Mouse (Mus musculus): Measurements from ENCODE around the gene Sh3pxd2a. TPM values are rescaled to one million over a fixed set of nuclear protein-coding genes. Genes with fewer than 3 reads are reported as not detected.

Gene Sh3pxd2a
- polyA plus RNA-seq, 1 experiment from 2014 or later, result 0.65 TPM

DNA sequence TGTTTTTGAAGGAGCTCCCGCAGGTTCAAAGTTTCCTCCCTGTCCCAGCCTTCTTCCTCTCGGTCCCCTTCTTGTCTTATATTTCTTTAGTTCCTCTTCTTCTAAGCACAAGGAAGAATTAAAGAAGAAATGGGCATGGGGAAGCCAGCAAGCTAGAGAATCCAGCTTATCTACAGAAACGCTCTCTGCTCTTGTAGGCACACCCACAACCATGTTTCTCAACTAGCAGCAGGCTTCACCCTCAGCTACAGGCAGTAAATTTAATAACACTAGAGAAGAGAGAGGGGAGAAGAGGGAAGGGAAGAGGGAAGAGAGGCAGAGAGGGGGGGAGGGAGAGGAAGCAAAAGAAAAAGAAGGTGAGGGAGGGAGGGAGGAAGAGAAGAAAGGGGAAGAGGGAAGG, 44.0 kb upstream of the Sh3pxd2a start:
- ATAC-seq (ENCODE audit: low read depth), result no peak
- peaks cover 41% of the 10 kb centered on the region for H3K4me1 ChIP-seq (ENCODE audit: control insufficient read depth, low read depth, low read length)
- H3K27me3 ChIP-seq (ENCODE audit: control insufficient read depth, insufficient read depth, low read depth, low read length), result no peaks in the 10 kb centered on the region
- H3K9me3 ChIP-seq (replicated peaks; ENCODE audit: control insufficient read depth, low read length), result no peaks in the 10 kb centered on the region
- H3K9ac ChIP-seq (ENCODE audit: low read depth, low read length), result peak overlapping the region; percentile 7; the same call in 1 of the 2 replicates
- 11% methylated on average over 3 of the region's 3 CpGs for WGBS (ENCODE audit: insufficient replicate concordance)
- peak overlapping the region; percentile 3; the same call in 1 of the 2 replicates for H3K4me3 ChIP-seq (ENCODE audit: low read depth, low read length)
- no peaks in the 10 kb centered on the region for H3K36me3 ChIP-seq (ENCODE audit: control insufficient read depth, insufficient read depth)
- H3K4me2 ChIP-seq (ENCODE audit: low read depth, low read length), result peak overlapping the region; percentile 47
- H3K27ac ChIP-seq (ENCODE audit: low read length), result peak overlapping the region; percentile 10

DNA sequence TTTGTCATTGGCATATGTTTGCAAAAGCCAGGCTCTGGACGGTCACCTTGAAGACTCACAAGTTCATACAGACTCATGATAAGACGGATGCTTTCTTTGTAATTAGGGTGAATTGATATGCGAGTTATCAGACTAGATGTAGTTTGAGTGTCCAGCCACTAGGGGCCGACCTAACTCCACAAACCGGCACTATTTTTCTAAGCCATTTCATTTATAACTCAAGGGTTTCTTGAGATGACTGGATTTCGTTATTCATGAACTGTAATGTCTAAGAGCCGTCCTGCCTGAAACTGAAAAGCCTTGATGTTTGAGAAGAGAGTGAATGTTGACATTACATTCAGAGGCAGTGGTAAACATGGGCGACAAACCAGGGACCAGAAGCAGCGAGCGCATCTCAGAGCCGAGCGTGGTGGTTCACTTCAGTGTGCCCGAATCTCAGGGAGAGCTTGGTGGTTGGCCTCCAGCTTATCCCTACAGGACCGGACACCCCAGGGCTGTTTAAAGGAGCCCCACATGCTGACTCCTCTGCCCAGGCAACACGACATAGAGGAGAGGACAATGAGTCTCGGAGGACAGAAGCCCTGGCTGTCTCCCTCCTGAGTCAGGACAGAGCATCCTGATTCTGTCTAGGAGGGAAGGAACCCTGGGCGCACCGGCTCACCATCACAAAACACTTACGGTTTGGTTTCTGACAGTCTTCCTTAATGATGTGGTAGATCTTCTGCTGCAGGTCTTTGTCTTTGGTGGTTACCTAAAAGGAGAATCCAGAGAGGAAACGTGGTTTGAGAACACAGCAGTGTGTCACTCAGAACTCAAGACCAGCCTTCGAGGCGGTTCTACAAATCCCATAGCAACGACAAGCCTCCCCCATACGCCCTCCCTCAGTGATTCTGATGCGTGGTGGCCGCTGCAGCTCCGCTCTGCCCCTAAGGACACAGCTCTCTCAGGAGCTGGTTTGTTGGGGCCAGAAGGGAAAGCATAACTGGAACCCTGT, 43.2 kb upstream of the Sh3pxd2a start:
- H3K4me3 ChIP-seq (ENCODE audit: low read depth, low read length), result peak overlapping the region; percentile 3; the same call in 1 of the 2 replicates
- H3K27ac ChIP-seq (ENCODE audit: low read length), result peak overlapping the region; percentile 26
- peaks cover 41% of the 10 kb centered on the region for H3K4me1 ChIP-seq (ENCODE audit: control insufficient read depth, low read depth, low read length)
- H3K9me3 ChIP-seq (replicated peaks; ENCODE audit: control insufficient read depth, low read length), result no peaks in the 10 kb centered on the region
- no peaks in the 10 kb centered on the region for H3K36me3 ChIP-seq (ENCODE audit: control insufficient read depth, insufficient read depth)
- 27% methylated on average over 27 of the region's 27 CpGs for WGBS (ENCODE audit: insufficient replicate concordance)
- no peak overlapping the region for H3K9ac ChIP-seq (ENCODE audit: low read depth, low read length)
- H3K27me3 ChIP-seq (ENCODE audit: control insufficient read depth, insufficient read depth, low read depth, low read length), result no peaks in the 10 kb centered on the region
- H3K4me2 ChIP-seq (ENCODE audit: low read depth, low read length), result peak overlapping the region; percentile 47
- no peak for ATAC-seq (ENCODE audit: low read depth)

DNA sequence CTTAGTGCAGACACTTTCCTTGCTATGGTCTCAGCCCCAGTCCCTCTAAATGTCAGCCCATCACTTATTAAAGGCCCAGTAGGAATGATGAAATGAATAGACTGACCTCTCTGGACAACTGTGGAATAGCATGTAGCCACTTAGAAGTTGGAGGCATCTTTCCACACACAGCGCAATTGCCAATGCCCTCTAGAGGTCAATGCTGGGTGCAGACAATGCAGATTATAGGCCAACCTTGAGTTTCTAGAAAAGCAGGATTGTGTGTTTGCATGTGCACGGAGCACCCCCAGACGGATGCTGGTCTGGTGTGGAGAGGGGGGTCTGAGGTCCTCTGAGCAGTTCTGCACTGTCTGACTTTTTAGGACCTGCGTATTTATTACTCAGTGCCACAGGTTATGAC, 39.4 kb upstream of the Sh3pxd2a start:
- WGBS (ENCODE audit: insufficient replicate concordance), result 53% methylated on average over 4 of the region's 4 CpGs
- ATAC-seq (ENCODE audit: low read depth), result no peak
- H3K27ac ChIP-seq (ENCODE audit: low read length), result no peak overlapping the region
- H3K9ac ChIP-seq (ENCODE audit: low read depth, low read length), result no peak overlapping the region
- no peak overlapping the region for H3K4me3 ChIP-seq (ENCODE audit: low read depth, low read length)
- H3K9me3 ChIP-seq (replicated peaks; ENCODE audit: control insufficient read depth, low read length), result no peaks in the 10 kb centered on the region
- H3K36me3 ChIP-seq (ENCODE audit: control insufficient read depth, insufficient read depth), result no peaks in the 10 kb centered on the region
- H3K4me2 ChIP-seq (ENCODE audit: low read depth, low read length), result no peak overlapping the region
- no peaks in the 10 kb centered on the region for H3K27me3 ChIP-seq (ENCODE audit: control insufficient read depth, insufficient read depth, low read depth, low read length)
- H3K4me1 ChIP-seq (ENCODE audit: control insufficient read depth, low read depth, low read length), result peaks cover 14% of the 10 kb centered on the region

DNA sequence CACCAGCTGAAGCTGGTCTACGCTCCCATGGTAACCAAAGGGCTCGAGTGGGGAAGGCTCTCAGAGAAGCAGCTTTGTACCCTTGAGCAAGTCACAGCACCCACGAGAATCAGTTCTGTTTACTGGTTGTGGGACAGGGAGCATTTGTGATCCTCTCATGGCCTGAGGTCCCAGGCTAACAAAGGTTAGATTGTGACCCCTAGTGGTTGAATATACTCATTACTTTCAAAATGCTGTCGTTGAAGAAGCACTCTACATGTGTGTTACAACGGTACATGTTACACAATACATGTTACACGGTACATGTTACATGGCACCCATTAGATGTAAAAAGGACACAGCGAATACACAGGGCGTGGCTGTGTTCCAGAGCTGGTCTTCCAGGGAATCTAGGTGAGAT, 38.4 kb upstream of the Sh3pxd2a start:
- Histone ChIP-seq H3K27me3 (ENCODE audit: control insufficient read depth, insufficient read depth, low read depth, low read length) (no peaks in the 10 kb centered on the region), H3K4me1 (ENCODE audit: control insufficient read depth, low read depth, low read length) (peaks cover 3% of the 10 kb centered on the region), H3K27ac (ENCODE audit: low read length) (no peak overlapping the region), H3K4me2 (ENCODE audit: low read depth, low read length) (no peak overlapping the region), H3K9me3 (replicated peaks; ENCODE audit: control insufficient read depth, low read length) (no peaks in the 10 kb centered on the region), H3K36me3 (ENCODE audit: control insufficient read depth, insufficient read depth) (no peaks in the 10 kb centered on the region), H3K4me3 (ENCODE audit: low read depth, low read length) (no peak overlapping the region), H3K9ac (ENCODE audit: low read depth, low read length) (no peak overlapping the region)
- ATAC-seq (ENCODE audit: low read depth), result no peak
- 52% methylated on average over 8 of the region's 8 CpGs for WGBS (ENCODE audit: insufficient replicate concordance)

DNA sequence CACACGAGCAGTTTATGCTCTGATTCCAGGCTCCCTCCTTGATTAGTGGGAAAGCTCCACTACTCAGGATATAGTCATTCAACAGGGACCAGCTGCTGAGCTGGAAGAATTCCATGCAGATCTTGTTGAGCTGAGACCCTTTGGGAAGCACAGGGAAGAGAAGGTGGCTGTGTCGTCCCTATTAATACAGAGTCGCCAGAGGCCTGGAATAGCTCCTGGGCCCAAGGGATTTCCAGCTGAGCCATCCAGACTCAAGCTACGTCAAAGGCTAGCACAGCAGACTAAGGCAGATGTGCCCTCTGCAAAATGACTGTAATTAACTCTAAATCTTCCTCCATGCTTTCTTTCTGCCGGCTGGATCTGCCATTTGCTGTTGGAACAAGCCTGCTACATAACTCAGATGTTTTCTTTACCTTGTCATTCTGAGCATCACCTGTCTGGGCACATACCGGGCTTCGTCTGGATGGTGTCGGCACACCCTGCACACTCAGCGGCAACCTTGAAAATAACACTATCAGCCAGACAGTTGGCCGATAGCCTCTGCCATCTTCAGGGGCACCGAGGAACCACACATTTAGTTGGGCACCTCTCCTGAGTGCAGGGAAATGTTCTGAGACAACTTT, 36.3 kb upstream of the Sh3pxd2a start:
- no peak for ATAC-seq (ENCODE audit: low read depth)
- no peaks in the 10 kb centered on the region for H3K36me3 ChIP-seq (ENCODE audit: control insufficient read depth, insufficient read depth)
- no peak overlapping the region for H3K27ac ChIP-seq (ENCODE audit: low read length)
- H3K27me3 ChIP-seq (ENCODE audit: control insufficient read depth, insufficient read depth, low read depth, low read length), result no peaks in the 10 kb centered on the region
- no peaks in the 10 kb centered on the region for H3K4me1 ChIP-seq (ENCODE audit: control insufficient read depth, low read depth, low read length)
- H3K4me3 ChIP-seq (ENCODE audit: low read depth, low read length), result no peak overlapping the region
- 67% methylated on average over 11 of the region's 11 CpGs for WGBS (ENCODE audit: insufficient replicate concordance)
- no peak overlapping the region for H3K4me2 ChIP-seq (ENCODE audit: low read depth, low read length)
- no peaks in the 10 kb centered on the region for H3K9me3 ChIP-seq (replicated peaks; ENCODE audit: control insufficient read depth, low read length)
- no peak overlapping the region for H3K9ac ChIP-seq (ENCODE audit: low read depth, low read length)

DNA sequence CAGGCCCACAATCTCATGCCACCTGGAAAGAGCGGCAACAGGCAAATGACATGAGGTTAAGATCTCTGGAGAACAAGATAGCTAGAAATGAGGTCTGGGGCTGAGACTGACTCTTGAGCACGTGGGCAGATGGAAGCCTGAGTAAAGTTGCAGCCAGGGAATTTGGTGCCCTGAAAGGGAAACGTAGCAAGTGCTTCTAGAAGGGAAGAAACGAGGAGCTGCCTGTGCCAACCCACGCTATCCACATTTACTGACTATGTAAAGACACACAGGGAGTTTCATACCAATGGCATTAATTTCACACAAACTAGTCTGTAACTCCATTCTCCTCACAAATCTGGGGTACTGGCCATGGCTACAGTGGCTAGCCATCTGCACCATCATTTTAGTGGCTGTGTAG, 35.6 kb upstream of the Sh3pxd2a start:
- ATAC-seq (ENCODE audit: low read depth), result no peak
- no peak overlapping the region for H3K4me2 ChIP-seq (ENCODE audit: low read depth, low read length)
- no peak overlapping the region for H3K27ac ChIP-seq (ENCODE audit: low read length)
- no peak overlapping the region for H3K9ac ChIP-seq (ENCODE audit: low read depth, low read length)
- no peaks in the 10 kb centered on the region for H3K4me1 ChIP-seq (ENCODE audit: control insufficient read depth, low read depth, low read length)
- H3K9me3 ChIP-seq (replicated peaks; ENCODE audit: control insufficient read depth, low read length), result no peaks in the 10 kb centered on the region
- no peaks in the 10 kb centered on the region for H3K36me3 ChIP-seq (ENCODE audit: control insufficient read depth, insufficient read depth)
- no peak overlapping the region for H3K4me3 ChIP-seq (ENCODE audit: low read depth, low read length)
- 68% methylated on average over 5 of the region's 5 CpGs for WGBS (ENCODE audit: insufficient replicate concordance)
- no peaks in the 10 kb centered on the region for H3K27me3 ChIP-seq (ENCODE audit: control insufficient read depth, insufficient read depth, low read depth, low read length)

DNA sequence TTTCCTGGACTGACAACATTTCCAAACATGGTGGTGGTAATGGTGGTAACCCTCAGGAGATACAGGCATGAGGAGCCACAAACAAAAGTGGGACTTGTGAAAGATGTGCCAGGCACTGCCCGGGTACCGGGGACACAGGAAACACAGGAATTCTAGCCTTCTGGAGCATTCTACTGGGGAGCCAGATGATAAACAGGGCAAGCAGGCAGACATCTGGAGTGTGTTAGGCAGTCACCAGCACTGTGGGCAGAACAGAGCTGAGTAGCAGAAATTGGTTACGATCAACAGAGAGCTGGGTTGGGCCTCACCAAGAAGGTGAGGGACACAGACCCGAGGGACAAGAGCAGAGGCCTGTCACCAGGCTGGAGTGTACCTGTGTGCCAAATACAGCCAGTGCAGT, 34.7 kb upstream of the Sh3pxd2a start:
- 66% methylated on average over 4 of the region's 4 CpGs for WGBS (ENCODE audit: insufficient replicate concordance)
- Histone ChIP-seq H3K27ac (ENCODE audit: low read length) (no peak overlapping the region), H3K9ac (ENCODE audit: low read depth, low read length) (no peak overlapping the region), H3K27me3 (ENCODE audit: control insufficient read depth, insufficient read depth, low read depth, low read length) (no peaks in the 10 kb centered on the region), H3K36me3 (ENCODE audit: control insufficient read depth, insufficient read depth) (no peaks in the 10 kb centered on the region), H3K4me2 (ENCODE audit: low read depth, low read length) (no peak overlapping the region), H3K4me1 (ENCODE audit: control insufficient read depth, low read depth, low read length) (no peaks in the 10 kb centered on the region), H3K9me3 (replicated peaks; ENCODE audit: control insufficient read depth, low read length) (no peaks in the 10 kb centered on the region), H3K4me3 (ENCODE audit: low read depth, low read length) (no peak overlapping the region)
- no peak for ATAC-seq (ENCODE audit: low read depth)

DNA sequence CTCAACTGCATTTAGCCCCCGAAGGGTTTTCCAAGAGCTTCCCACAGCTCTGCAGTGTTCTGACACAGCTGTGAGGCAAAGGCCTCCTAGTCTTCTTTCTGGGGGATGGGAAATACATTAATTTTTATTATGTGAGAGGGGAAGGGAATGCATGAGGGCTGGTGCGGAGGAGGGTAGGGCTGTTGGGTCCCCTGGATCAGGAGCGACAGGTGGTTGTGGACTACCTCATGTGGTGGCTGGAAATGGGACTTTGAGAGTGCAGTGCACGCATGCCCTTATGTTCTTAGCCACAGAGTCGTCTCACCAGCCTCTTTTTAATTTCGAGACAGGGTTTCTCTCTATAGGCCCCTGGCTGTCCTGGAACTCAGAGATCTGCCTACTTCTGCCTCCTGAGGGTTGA, 33.5 kb upstream of the Sh3pxd2a start:
- Histone ChIP-seq H3K9me3 (replicated peaks; ENCODE audit: control insufficient read depth, low read length) (no peaks in the 10 kb centered on the region), H3K4me2 (ENCODE audit: low read depth, low read length) (no peak overlapping the region), H3K4me1 (ENCODE audit: control insufficient read depth, low read depth, low read length) (no peaks in the 10 kb centered on the region), H3K36me3 (ENCODE audit: control insufficient read depth, insufficient read depth) (no peaks in the 10 kb centered on the region), H3K9ac (ENCODE audit: low read depth, low read length) (no peak overlapping the region), H3K4me3 (ENCODE audit: low read depth, low read length) (no peak overlapping the region), H3K27me3 (ENCODE audit: control insufficient read depth, insufficient read depth, low read depth, low read length) (no peaks in the 10 kb centered on the region), H3K27ac (ENCODE audit: low read length) (no peak overlapping the region)
- WGBS (ENCODE audit: insufficient replicate concordance), result 69% methylated on average over 6 of the region's 6 CpGs
- ATAC-seq (ENCODE audit: low read depth), result no peak

DNA sequence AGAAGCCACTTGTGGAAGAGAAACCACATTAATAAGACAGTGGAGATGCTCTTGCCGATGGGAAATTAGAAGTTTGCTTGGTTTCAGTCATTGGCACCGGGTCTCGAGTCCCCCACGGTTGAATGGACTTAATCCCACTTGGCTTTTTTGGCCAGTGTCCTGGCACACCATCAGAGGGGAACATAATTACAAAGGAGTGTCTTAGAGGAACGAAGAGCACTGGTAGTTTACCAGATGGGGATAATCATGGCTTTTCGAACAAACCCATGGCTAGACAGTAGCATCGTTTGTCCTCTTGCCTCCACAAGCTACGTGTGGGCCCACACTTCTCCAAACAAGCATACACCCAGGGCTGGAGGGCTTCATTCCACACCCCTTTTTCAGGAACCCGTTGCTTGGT, 33.1 kb upstream of the Sh3pxd2a start:
- Histone ChIP-seq H3K27me3 (ENCODE audit: control insufficient read depth, insufficient read depth, low read depth, low read length) (no peaks in the 10 kb centered on the region), H3K4me3 (ENCODE audit: low read depth, low read length) (no peak overlapping the region), H3K27ac (ENCODE audit: low read length) (no peak overlapping the region), H3K4me2 (ENCODE audit: low read depth, low read length) (no peak overlapping the region), H3K9me3 (replicated peaks; ENCODE audit: control insufficient read depth, low read length) (no peaks in the 10 kb centered on the region), H3K4me1 (ENCODE audit: control insufficient read depth, low read depth, low read length) (no peaks in the 10 kb centered on the region), H3K36me3 (ENCODE audit: control insufficient read depth, insufficient read depth) (no peaks in the 10 kb centered on the region), H3K9ac (ENCODE audit: low read depth, low read length) (no peak overlapping the region)
- ATAC-seq (ENCODE audit: low read depth), result no peak
- WGBS (ENCODE audit: insufficient replicate concordance), result 70% methylated on average over 9 of the region's 9 CpGs

All from liver, embryonic 16.5 days (tissue).